Mouse (Mus musculus) megakaryocyte, embryonic 14.5 days (primary cell): ENCODE data around the gene Gm45213.

Source experiments
- FLI1 ChIP-seq: IDR thresholded peaks from 2 replicates; pipeline ENCODE4 v1.6.1; 2012; ENCODE audit warnings: low read length, inconsistent platforms, mixed read lengths
- GATA1 ChIP-seq: IDR thresholded peaks from 3 replicates; pipeline ENCODE4 v1.6.1; 2012; ENCODE audit warnings: mixed read lengths, low read length, inconsistent platforms, borderline replicate concordance

DNA sequence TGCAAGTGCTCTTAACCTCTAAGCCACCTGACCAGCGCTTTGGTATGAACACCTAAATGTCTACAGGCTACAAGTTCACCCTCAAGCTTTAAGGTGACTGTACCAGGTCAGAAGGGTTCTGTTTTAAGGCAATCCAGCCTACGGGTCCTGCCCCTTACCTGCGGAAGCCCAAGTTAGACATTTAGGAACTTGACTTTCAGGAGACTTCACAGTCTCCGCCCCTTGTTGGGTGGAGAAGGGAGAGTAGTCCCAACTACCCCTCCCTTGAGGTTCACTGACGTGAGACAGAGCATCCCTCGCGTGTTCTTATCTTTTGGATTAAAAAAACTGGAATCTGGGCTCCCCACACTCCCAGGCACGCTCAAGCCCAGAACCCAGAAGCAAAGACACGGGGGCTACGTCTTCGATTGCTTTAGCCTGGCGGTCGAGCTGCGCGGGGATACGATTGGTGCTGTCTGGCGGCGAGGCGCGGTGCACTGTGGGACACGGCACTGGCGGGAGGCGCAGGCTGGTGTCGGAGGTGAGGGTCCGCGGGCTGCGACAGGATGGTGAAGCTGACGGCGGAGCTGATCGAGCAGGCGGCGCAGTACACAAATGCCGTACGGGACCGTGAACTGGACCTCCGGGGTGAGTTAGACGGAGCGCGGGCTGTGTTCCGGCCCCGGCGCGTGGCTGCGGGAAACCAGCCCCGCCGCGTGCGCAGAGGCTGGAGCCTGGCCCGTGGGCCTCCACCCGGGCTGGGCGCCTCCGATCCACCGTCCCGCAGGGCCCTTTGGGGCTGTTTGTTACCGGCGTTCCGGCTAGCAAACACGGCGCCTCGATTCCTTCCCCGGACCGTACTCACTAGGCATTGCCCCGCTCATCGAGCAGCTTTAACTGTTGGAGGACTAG, 16.9 kb downstream of the Gm45213 start:
- TF ChIP-seq GATA1 (no peak), FLI1 (no peak)
